Mouse (Mus musculus): ENCODE measurements around the gene Phb2. TPM values are rescaled to one million over a fixed set of nuclear protein-coding genes. Genes with fewer than 3 reads are reported as not detected.

The Phb2 gene
- polyA plus RNA-seq, 1 experiment = 115 TPM

GRCm38 (mm10) chr6:124694166-124694955 lies 17.8 kb upstream of the Phb2 start:
- Histone ChIP-seq H3K4me1 (ENCODE audit: control insufficient read depth, insufficient read depth, low read length) (peaks cover 30% of the 10 kb centered on the region), H3K27ac (ENCODE audit: insufficient read depth, low read length) (peak overlapping the region; percentile 56), H3K4me3 (replicated peaks; ENCODE audit: insufficient read depth, low read depth, low read length) (no peak overlapping the region), H3K27me3 (ENCODE audit: control insufficient read depth, insufficient read depth, low read length) (no peaks in the 10 kb centered on the region)
- DNase-seq = peak; percentile 69 to 77
- no peak for TF ChIP-seq POLR2A (IDR thresholded peaks at IDR 0.05; ENCODE audit: borderline replicate concordance, insufficient read depth, low read length)
- TF ChIP-seq CTCF (IDR thresholded peaks at IDR 0.05; ENCODE audit: borderline replicate concordance, insufficient read depth, low read depth, low read length) = no peak
- 32% methylated on average over 15 of the region's 15 CpGs for WGBS

GRCm38 (mm10) chr6:124696441-124697150 lies 15.5 kb upstream of the Phb2 start:
- Histone ChIP-seq H3K27ac (ENCODE audit: insufficient read depth, low read length) (no peak overlapping the region), H3K4me1 (ENCODE audit: control insufficient read depth, insufficient read depth, low read length) (peaks cover 40% of the 10 kb centered on the region), H3K27me3 (ENCODE audit: control insufficient read depth, insufficient read depth, low read length) (no peaks in the 10 kb centered on the region), H3K4me3 (replicated peaks; ENCODE audit: insufficient read depth, low read depth, low read length) (no peak overlapping the region)
- DNase-seq = no peak
- 66% methylated on average over 7 of the region's 7 CpGs for WGBS
- no peak for TF ChIP-seq CTCF (IDR thresholded peaks at IDR 0.05; ENCODE audit: borderline replicate concordance, insufficient read depth, low read depth, low read length)
- no peak for TF ChIP-seq POLR2A (IDR thresholded peaks at IDR 0.05; ENCODE audit: borderline replicate concordance, insufficient read depth, low read length)

GRCm38 (mm10) chr6:124698751-124699150 lies 13.4 kb upstream of the Phb2 start:
- Histone ChIP-seq H3K27ac (ENCODE audit: insufficient read depth, low read length) (peak overlapping the region; percentile 25; the same call in 1 of the 2 replicates), H3K4me3 (replicated peaks; ENCODE audit: insufficient read depth, low read depth, low read length) (no peak overlapping the region), H3K27me3 (ENCODE audit: control insufficient read depth, insufficient read depth, low read length) (no peaks in the 10 kb centered on the region), H3K4me1 (ENCODE audit: control insufficient read depth, insufficient read depth, low read length) (peaks cover 34% of the 10 kb centered on the region)
- no peak for TF ChIP-seq CTCF (IDR thresholded peaks at IDR 0.05; ENCODE audit: borderline replicate concordance, insufficient read depth, low read depth, low read length)
- DNase-seq = no peak
- 90% methylated on average over 6 of the region's 6 CpGs for WGBS

- no peak for TF ChIP-seq POLR2A (IDR thresholded peaks at IDR 0.05; ENCODE audit: borderline replicate concordance, insufficient read depth, low read length)
- peak overlapping the region; percentile 25; the same call in 1 of the 2 replicates for H3K27ac ChIP-seq (ENCODE audit: insufficient read depth, low read length)
- DNase-seq = peak; percentile 43 to 60
- WGBS = 22% methylated on average over 4 of the region's 4 CpGs
- no peaks in the 10 kb centered on the region for H3K27me3 ChIP-seq (ENCODE audit: control insufficient read depth, insufficient read depth, low read length)
- peaks cover 27% of the 10 kb centered on the region for H3K4me1 ChIP-seq (ENCODE audit: control insufficient read depth, insufficient read depth, low read length)
- H3K4me3 ChIP-seq (replicated peaks; ENCODE audit: insufficient read depth, low read depth, low read length) = no peak overlapping the region
These were observed 12.8 kb upstream of the Phb2 start for GRCm38 (mm10) chr6:124699366-124699765.

- no peak for TF ChIP-seq POLR2A (IDR thresholded peaks at IDR 0.05; ENCODE audit: borderline replicate concordance, insufficient read depth, low read length)
- TF ChIP-seq CTCF (IDR thresholded peaks at IDR 0.05; ENCODE audit: borderline replicate concordance, insufficient read depth, low read depth, low read length) = no peak
- peaks cover 22% of the 10 kb centered on the region for H3K4me1 ChIP-seq (ENCODE audit: control insufficient read depth, insufficient read depth, low read length)
- 39% methylated on average over 11 of the region's 11 CpGs for WGBS
- DNase-seq = peak; percentile 54 to 69
- H3K27ac ChIP-seq (ENCODE audit: insufficient read depth, low read length) = peak overlapping the region; percentile 26
- H3K4me3 ChIP-seq (replicated peaks; ENCODE audit: insufficient read depth, low read depth, low read length) = no peak overlapping the region
- H3K27me3 ChIP-seq (ENCODE audit: control insufficient read depth, insufficient read depth, low read length) = no peaks in the 10 kb centered on the region
These were observed 12.1 kb upstream of the Phb2 start for GRCm38 (mm10) chr6:124699962-124700610.

- DNase-seq = no peak
- no peak overlapping the region for H3K27ac ChIP-seq (ENCODE audit: insufficient read depth, low read length)
- peaks cover 21% of the 10 kb centered on the region for H3K4me1 ChIP-seq (ENCODE audit: control insufficient read depth, insufficient read depth, low read length)
- 74% methylated on average over 8 of the region's 8 CpGs for WGBS
- H3K4me3 ChIP-seq (replicated peaks; ENCODE audit: insufficient read depth, low read depth, low read length) = no peak overlapping the region
- TF ChIP-seq CTCF (IDR thresholded peaks at IDR 0.05; ENCODE audit: borderline replicate concordance, insufficient read depth, low read depth, low read length) (no peak), POLR2A (IDR thresholded peaks at IDR 0.05; ENCODE audit: borderline replicate concordance, insufficient read depth, low read length) (no peak)
- H3K27me3 ChIP-seq (ENCODE audit: control insufficient read depth, insufficient read depth, low read length) = no peaks in the 10 kb centered on the region
These were observed 10.8 kb upstream of the Phb2 start for GRCm38 (mm10) chr6:124701338-124701737.

GRCm38 (mm10) chr6:124702102-124702783 lies 9.9 kb upstream of the Phb2 start:
- 88% methylated on average over 17 of the region's 17 CpGs for WGBS
- TF ChIP-seq CTCF (IDR thresholded peaks at IDR 0.05; ENCODE audit: borderline replicate concordance, insufficient read depth, low read depth, low read length) (peak; percentile 3; the same call in 1 of the 2 replicates), POLR2A (IDR thresholded peaks at IDR 0.05; ENCODE audit: borderline replicate concordance, insufficient read depth, low read length) (no peak)
- Histone ChIP-seq H3K4me3 (replicated peaks; ENCODE audit: insufficient read depth, low read depth, low read length) (no peak overlapping the region), H3K27ac (ENCODE audit: insufficient read depth, low read length) (no peak overlapping the region), H3K4me1 (ENCODE audit: control insufficient read depth, insufficient read depth, low read length) (peaks cover 16% of the 10 kb centered on the region), H3K27me3 (ENCODE audit: control insufficient read depth, insufficient read depth, low read length) (no peaks in the 10 kb centered on the region)
- DNase-seq = no peak

Measured in cerebellum, adult 2 months (tissue).